ENCODE assay signal across 9 mouse cellular contexts in the genomic region with DNA sequence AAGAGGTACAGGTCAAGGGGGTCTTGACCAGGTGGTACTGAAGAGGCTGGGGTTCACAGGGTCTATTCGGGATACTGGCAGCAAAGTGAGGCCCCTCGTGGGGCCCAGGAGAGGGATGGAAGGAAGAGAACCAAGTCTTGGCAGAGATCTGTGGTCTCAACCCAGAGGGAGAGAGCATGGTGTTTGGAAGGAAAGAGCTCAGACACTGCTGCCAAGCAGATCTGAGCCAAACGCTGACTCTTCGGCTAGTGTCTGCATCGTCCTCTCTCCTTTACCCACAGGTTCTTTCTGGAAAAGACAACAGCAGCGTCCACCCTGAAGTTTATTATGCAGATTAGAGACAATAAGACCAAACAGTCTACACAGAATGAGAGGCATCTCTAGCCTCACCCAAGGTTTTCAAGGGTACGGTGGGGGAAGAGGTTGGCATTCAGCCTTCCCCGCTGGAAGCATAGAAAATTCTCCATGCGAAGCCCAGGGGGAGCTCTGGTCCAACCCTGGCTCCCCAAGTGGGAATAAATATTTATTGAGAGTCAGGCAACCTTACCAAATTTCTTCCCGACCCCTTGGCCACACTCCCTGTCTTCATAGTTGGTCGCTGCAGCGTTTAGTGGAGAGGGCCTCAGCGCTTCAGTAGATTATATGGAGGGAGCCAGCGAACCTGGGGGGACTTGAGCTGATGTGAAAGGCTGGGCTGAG. TPM values are rescaled to one million over a fixed set of nuclear protein-coding genes. Genes with fewer than 3 reads are reported as not detected.
DNase-seq lines count a peak whose midpoint lies in the region; ATAC-seq lines count a peak whose summit lies in the region.
"Had no signal": no experiment of that assay in that cellular context is flagged by ENCODE, and none has a peak within 500 bp of the region (broad histone marks: within the 10 kb centered on the region; RNA-seq: fewer than 3 reads in every experiment).

No protein-coding gene starts in this region.

- intact Hi-C loops in heart, postnatal 25 days (cut with DNase I), result no loop called here

- ATAC-seq in cerebellum, adult (ENCODE audit: insufficient number of reproducible peaks, low FRiP score, low TSS enrichment), result peak; percentile 69
- ATAC-seq in granulocyte monocyte progenitor cell, adult 5-6 weeks (replicated peaks; ENCODE audit: poor library complexity, severe bottlenecking), result no peak

- peak; percentile 43 for DNase-seq in adrenal gland, postnatal 10 days
- no peak for DNase-seq in adrenal gland, adult 18-20 months (ENCODE audit: low spot score in 2 of 2)
- peak; percentile 6 to 29 for DNase-seq in layer of hippocampus, adult 18-20 months (ENCODE audit: low spot score in 2 of 2)
- DNase-seq in layer of hippocampus, adult 9-10 months (ENCODE audit: low spot score), result no peak
- DNase-seq in heart, postnatal 25 days (ENCODE audit: low spot score), result peak; percentile 19
- no peak for DNase-seq in thymus, postnatal 14 days

RNA-seq across cellular contexts. Expression of a gene that starts 32.5 kb away (rescaled TPM):
- not detected for total RNA-seq in adrenal gland, postnatal 10 days (2021)
- not detected for total RNA-seq in adrenal gland, adult 18-20 months (2021)
- total RNA-seq in layer of hippocampus, adult 18-20 months (2021), result not detected
- total RNA-seq in heart, postnatal 25 days (2021), result not detected
- not detected in 2 replicates for total RNA-seq in granulocyte monocyte progenitor cell, adult 5-6 weeks (2014; fragmentation: Nextera tagmentation)
- not detected in 2 replicates for total RNA-seq in granulocyte monocyte progenitor cell, adult 5-6 weeks (2017)
- total RNA-seq: layer of hippocampus, postnatal 36 days had no signal

Comparison
In these comparisons a context has a peak if more than half of its experiments do, and no peak if none do; other contexts are left out.
1. DNase-seq: peak in adrenal gland, postnatal 10 days (single experiment), layer of hippocampus, adult 18-20 months (2 of 2) and heart, postnatal 25 days (single experiment); none in adrenal gland, adult 18-20 months (0 of 2), layer of hippocampus, adult 9-10 months (single experiment) and thymus, postnatal 14 days (single experiment).